Mouse (Mus musculus): ENCODE measurements around the gene Ccdc169. TPM values are rescaled to one million over a fixed set of nuclear protein-coding genes. Genes with fewer than 3 reads are reported as not detected.

Ccdc169 gene
- polyA plus RNA-seq, 1 experiment from 2014 or later = 0.30 TPM

DNA sequence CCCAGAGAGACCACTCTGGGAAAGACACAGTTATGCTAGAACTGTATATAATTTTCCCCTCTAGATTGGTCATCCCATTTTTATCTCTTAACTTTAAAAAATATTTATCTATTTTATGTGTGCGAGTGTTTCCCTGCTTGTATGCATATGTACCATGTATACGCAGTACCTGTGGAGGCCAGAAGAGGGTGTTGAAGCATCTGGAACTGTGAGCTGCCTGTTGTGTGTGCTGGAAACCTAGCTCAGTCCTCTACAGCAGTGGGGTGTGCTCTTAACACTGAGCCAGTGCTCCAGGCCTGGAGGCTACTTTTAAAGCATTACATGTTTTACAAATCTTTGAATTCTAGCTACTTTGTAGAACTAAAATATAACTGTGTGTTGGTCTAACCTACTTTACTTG is 69.3 kb downstream of the Ccdc169 start:
- WGBS = 100% methylated on average over 2 of the region's 2 CpGs
- no peak overlapping the region for H3K4me2 ChIP-seq (ENCODE audit: low read length)

DNA sequence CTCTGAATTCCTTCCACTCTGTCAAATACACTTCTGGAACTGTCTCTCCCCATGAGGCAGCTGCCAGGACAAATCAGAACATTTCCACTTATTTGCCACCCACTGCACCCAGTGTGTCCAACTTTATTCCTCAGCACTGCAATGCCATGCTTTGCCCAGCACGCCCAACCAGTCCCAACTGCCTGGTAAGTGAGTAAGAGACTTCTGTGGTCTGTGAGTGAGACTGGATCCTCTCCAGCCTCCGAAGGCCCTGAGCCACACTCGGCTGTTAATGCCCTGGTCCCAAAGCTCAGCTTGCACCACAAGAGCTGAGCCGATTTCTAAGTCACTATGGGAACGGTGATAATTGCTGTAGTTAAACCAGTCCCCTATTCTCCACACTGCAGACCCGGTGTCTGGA is 70.5 kb downstream of the Ccdc169 start:
- peaks cover 3% of the 10 kb centered on the region; the same call in 1 of the 2 replicates for H3K4me1 ChIP-seq (replicated peaks; ENCODE audit: control insufficient read depth, insufficient read depth, low read length)
- H3K9me3 ChIP-seq (ENCODE audit: control insufficient read depth, low read length) = no peaks in the 10 kb centered on the region
- no peak overlapping the region for H3K4me2 ChIP-seq (ENCODE audit: low read length)
- H3K9ac ChIP-seq (replicated peaks; ENCODE audit: low read depth, low read length) = no peak overlapping the region
- 50% methylated on average over 6 of the region's 6 CpGs for WGBS
- H3K27me3 ChIP-seq (replicated peaks; ENCODE audit: control insufficient read depth, insufficient read depth, low read length) = no peaks in the 10 kb centered on the region
- H3K4me3 ChIP-seq (replicated peaks; ENCODE audit: low read length) = no peak overlapping the region
- no peak overlapping the region for H3K27ac ChIP-seq (ENCODE audit: low read length)
- ATAC-seq = no peak
- no peaks in the 10 kb centered on the region for H3K36me3 ChIP-seq (ENCODE audit: control insufficient read depth, insufficient read depth)

More for the DNA sequence above, 69.3 kb downstream of the Ccdc169 start:
- Histone ChIP-seq H3K36me3 (ENCODE audit: control insufficient read depth, insufficient read depth) (no peaks in the 10 kb centered on the region), H3K9me3 (ENCODE audit: control insufficient read depth, low read length) (no peaks in the 10 kb centered on the region), H3K4me1 (replicated peaks; ENCODE audit: control insufficient read depth, insufficient read depth, low read length) (no peaks in the 10 kb centered on the region; the same call in 1 of the 2 replicates), H3K27me3 (replicated peaks; ENCODE audit: control insufficient read depth, insufficient read depth, low read length) (no peaks in the 10 kb centered on the region), H3K9ac (replicated peaks; ENCODE audit: low read depth, low read length) (no peak overlapping the region), H3K4me3 (replicated peaks; ENCODE audit: low read length) (no peak overlapping the region), H3K27ac (ENCODE audit: low read length) (no peak overlapping the region)
- no peak for ATAC-seq

DNA sequence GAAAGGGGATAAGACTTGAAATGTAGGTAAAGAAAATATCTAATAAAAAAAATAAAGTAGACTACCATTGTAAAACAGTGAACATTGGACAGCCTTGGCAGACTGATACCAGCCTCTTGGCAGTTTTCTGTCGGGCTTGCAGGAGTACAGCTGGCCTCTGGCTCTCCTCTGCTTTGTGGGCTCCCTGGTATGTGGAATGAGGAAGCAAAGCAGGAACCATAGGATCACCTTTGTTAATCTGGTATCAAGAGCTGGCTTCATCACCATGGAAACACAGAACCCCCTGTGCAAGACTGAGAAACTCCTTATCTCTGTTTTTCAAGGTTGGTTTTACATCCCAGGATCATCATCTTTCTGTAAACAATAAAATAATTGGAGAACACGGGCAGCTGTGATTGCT is 75.1 kb downstream of the Ccdc169 start:
- H3K9me3 ChIP-seq (ENCODE audit: control insufficient read depth, low read length) = no peaks in the 10 kb centered on the region
- no peak overlapping the region for H3K4me2 ChIP-seq (ENCODE audit: low read length)
- ATAC-seq = no peak
- no peaks in the 10 kb centered on the region for H3K27me3 ChIP-seq (replicated peaks; ENCODE audit: control insufficient read depth, insufficient read depth, low read length)
- 21% methylated on average over 2 of the region's 2 CpGs for WGBS
- no peak overlapping the region for H3K27ac ChIP-seq (ENCODE audit: low read length)
- no peak overlapping the region for H3K9ac ChIP-seq (replicated peaks; ENCODE audit: low read depth, low read length)
- no peaks in the 10 kb centered on the region for H3K36me3 ChIP-seq (ENCODE audit: control insufficient read depth, insufficient read depth)
- no peak overlapping the region for H3K4me3 ChIP-seq (replicated peaks; ENCODE audit: low read length)
- peaks cover 11% of the 10 kb centered on the region for H3K4me1 ChIP-seq (replicated peaks; ENCODE audit: control insufficient read depth, insufficient read depth, low read length)

DNA sequence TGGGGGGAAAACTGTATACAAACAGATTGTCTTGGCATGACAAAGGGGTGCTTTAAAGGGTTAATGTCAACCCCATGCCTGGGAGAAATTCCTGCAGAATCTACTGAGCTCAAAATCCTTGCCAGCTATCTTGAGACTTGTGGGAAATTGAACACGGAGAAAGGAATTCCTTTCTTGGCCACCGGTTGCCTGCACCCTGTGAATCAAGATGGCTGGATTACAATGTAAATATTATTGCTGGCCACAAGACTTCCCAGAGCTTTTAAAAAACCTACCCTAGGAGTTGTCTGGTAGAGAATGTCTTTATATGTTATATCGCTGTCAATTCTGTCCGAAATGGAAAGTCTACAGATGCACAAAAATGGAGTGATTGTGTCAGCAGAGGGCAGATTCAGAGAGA is 76.6 kb downstream of the Ccdc169 start:
- WGBS = 45% methylated on average over 4 of the region's 4 CpGs
- Histone ChIP-seq H3K9me3 (ENCODE audit: control insufficient read depth, low read length) (no peaks in the 10 kb centered on the region), H3K36me3 (ENCODE audit: control insufficient read depth, insufficient read depth) (no peaks in the 10 kb centered on the region), H3K4me3 (replicated peaks; ENCODE audit: low read length) (no peak overlapping the region), H3K27ac (ENCODE audit: low read length) (0 out of 2 replicates have a peak overlapping the region, but pooled peaks have one; percentile 21), H3K9ac (replicated peaks; ENCODE audit: low read depth, low read length) (no peak overlapping the region), H3K4me1 (replicated peaks; ENCODE audit: control insufficient read depth, insufficient read depth, low read length) (peaks cover 11% of the 10 kb centered on the region), H3K27me3 (replicated peaks; ENCODE audit: control insufficient read depth, insufficient read depth, low read length) (no peaks in the 10 kb centered on the region), H3K4me2 (ENCODE audit: low read length) (no peak overlapping the region)
- ATAC-seq = no peak

DNA sequence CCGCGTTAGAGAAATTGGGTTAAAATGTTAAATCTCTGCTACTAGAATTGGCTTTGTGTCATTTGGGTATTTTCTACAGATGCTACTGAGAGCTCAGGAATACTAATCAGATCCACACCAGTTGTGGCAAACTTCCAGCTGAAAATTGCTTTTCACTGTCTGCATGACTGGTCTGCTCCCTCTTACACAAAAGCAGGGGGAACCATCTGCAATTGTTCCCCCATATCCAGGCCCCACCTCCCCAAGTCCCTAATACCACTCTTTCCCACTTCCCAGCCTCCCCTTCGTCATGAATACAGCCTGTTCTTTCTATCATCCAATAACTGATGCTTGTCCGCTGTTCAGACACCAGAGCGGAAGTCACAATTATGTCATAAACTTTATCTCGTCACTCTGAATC is 77.3 kb downstream of the Ccdc169 start:
- H3K4me2 ChIP-seq (ENCODE audit: low read length) = no peak overlapping the region
- 35% methylated on average over 6 of the region's 6 CpGs for WGBS
- H3K4me1 ChIP-seq (replicated peaks; ENCODE audit: control insufficient read depth, insufficient read depth, low read length) = peaks cover 11% of the 10 kb centered on the region
- no peaks in the 10 kb centered on the region for H3K9me3 ChIP-seq (ENCODE audit: control insufficient read depth, low read length)
- 0 out of 2 replicates have a peak overlapping the region, but pooled peaks have one; percentile 21 for H3K27ac ChIP-seq (ENCODE audit: low read length)
- H3K9ac ChIP-seq (replicated peaks; ENCODE audit: low read depth, low read length) = no peak overlapping the region
- H3K36me3 ChIP-seq (ENCODE audit: control insufficient read depth, insufficient read depth) = no peaks in the 10 kb centered on the region
- no peaks in the 10 kb centered on the region for H3K27me3 ChIP-seq (replicated peaks; ENCODE audit: control insufficient read depth, insufficient read depth, low read length)
- peak; percentile 94 for ATAC-seq
- H3K4me3 ChIP-seq (replicated peaks; ENCODE audit: low read length) = no peak overlapping the region

DNA sequence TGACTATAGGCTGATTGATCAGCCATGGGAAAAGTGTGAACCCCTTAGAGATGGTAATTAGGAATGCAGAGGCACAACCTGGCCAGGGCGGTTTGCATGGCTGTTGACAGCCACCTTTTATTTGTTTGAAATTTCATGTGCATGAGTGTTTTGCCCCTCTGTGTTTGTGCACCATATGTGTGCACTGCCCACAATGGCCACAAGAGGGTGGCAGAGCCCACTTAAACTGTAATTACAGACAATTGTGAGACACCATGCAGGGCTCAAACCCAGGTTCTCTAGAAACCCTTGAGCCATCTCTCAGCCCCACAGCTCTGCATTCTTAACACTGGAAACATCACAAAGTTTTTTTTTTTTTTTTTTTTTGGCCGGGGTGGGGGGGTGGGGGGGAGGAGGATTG is 85.4 kb downstream of the Ccdc169 start:
- H3K9me3 ChIP-seq (ENCODE audit: control insufficient read depth, low read length) = peaks cover 4% of the 10 kb centered on the region; the same call in 1 of the 2 replicates
- ATAC-seq = no peak
- H3K4me1 ChIP-seq (replicated peaks; ENCODE audit: control insufficient read depth, insufficient read depth, low read length) = peaks cover 9% of the 10 kb centered on the region
- H3K27ac ChIP-seq (ENCODE audit: low read length) = no peak overlapping the region
- H3K9ac ChIP-seq (replicated peaks; ENCODE audit: low read depth, low read length) = no peak overlapping the region
- no peak overlapping the region for H3K4me3 ChIP-seq (replicated peaks; ENCODE audit: low read length)
- no peaks in the 10 kb centered on the region for H3K27me3 ChIP-seq (replicated peaks; ENCODE audit: control insufficient read depth, insufficient read depth, low read length)
- H3K36me3 ChIP-seq (ENCODE audit: control insufficient read depth, insufficient read depth) = no peaks in the 10 kb centered on the region
- 98% methylated on average over 2 of the region's 2 CpGs for WGBS
- H3K4me2 ChIP-seq (ENCODE audit: low read length) = no peak overlapping the region

Small RNA genes within 50 kb of the gene (microRNA-seq; reads per million reads assigned to microRNA genes)
- not detected for gene Gm22029

Other genes with a start within 250 kb of the Ccdc169 start
- 1.3 and 1.8 TPM in 2 replicates for gene Sertm1, start 221.5 kb upstream of the Ccdc169 start, polyA plus RNA-seq (2015; fragmentation: Nextera tagmentation; extraction: Ambion mirVana)
- gene Ccna1, start 81.8 kb upstream of the Ccdc169 start, polyA plus RNA-seq (2015; fragmentation: Nextera tagmentation; extraction: Ambion mirVana) = 2.1 and 2.3 TPM in 2 replicates
- gene Spg20, start 25.2 kb upstream of the Ccdc169 start, polyA plus RNA-seq (2015; fragmentation: Nextera tagmentation; extraction: Ambion mirVana) = 19.5 and 22.6 TPM in 2 replicates
- gene Sohlh2, start 44.7 kb downstream of the Ccdc169 start, polyA plus RNA-seq (2015; fragmentation: Nextera tagmentation; extraction: Ambion mirVana) = not detected in 2 replicates
- gene Dclk1, start 105.0 kb downstream of the Ccdc169 start, polyA plus RNA-seq (2015; fragmentation: Nextera tagmentation; extraction: Ambion mirVana) = 255 and 277 TPM in 2 replicates

Data from forebrain, embryonic 16.5 days (tissue).